Mouse (Mus musculus): ENCODE measurements around the gene Trp53bp2.
A peak's percentile ranks its signal among the peaks of the same experiment; 100 is the strongest.

Trp53bp2 gene

DNA sequence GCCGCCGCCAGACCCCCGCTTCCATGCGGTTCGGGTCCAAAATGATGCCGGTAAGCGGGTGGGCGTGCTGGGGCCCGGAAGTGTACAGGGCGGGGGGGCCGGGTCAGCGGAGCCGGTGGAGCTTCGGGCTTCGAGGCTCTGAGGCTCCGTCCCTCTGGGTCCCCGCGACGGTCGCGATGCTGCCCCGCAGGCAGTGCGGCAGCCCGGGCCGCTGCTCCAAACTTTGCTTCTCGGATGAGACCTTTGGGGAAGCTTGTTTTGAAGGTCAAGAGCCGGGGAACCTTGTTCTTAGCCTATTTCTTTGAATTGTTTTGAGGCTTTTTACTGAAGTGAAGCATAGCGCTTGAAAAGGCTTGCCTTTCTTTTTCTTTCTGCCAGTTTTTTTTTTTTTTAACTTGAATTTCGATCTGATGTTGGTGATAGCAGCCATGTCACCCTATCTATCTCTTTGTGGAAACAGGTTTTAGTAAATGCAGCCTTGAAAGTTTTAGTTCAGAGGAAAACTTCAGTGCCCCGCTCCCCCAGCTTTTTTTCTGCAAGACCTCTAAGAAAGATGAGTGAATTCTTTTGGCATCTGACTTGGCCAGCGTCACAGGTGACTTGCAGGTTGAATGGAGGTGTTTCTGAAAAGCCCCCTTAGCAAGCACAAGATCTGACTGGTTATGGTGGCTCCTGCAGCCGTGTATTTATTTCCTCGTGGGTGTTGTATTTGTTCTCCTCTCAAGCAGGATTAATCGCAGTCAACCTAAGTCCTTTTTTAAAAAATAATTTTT is 615 bp downstream of the Trp53bp2 start:
- peak; percentile 11 to 16 for DNase-seq

DNA sequence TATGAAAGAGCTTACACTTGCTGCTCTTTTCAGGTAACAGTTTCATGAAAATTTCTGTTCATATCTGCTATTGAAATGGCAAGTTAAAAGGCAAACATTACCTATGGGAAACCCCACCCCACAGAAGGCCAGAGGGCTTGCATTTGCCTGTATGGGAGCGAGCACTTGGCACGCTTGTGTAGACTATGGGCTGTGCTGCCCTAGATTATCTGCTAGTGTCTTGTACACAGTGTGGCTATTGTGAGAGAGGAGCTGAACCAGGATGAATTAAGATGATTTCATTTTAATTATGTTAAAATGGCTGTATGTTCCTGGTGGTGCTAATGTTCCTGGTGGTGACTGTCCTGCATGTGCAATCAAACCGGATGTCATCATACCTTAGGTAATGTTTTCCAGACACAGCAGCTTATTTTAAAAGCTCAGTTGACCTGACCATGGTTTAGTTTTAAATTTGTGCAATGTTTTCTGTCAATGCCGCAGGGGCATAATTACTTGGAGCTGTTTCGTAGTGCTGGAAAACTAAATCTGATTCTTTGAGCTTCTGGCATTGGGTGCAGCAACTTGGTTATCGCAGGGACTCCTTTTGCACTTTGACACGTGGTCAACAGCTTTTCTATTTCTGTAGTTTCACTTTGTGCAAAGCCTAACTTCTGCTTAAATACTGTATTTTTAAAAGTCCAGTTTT is 3.8 kb downstream of the Trp53bp2 start:
- DNase-seq: no peak

DNA sequence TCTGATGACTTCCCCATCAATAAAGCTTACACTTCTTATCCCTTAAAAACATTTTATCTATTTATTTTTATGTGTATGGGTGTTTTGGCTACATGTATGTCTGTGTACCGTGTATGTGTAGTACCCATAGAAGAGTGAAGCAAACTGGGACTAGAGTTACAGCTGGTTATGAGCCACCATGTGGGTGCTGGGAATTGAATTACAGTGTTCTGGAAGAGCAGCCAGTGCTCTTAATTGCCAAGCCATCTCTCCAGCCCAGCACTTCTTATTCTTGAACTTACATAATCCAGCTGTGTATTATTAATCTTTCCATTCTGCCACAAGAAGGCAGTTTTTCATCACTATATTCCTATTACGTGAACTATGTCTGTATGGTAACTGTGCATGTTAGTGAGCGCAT is 10.5 kb downstream of the Trp53bp2 start:
- DNase-seq: no peak

DNA sequence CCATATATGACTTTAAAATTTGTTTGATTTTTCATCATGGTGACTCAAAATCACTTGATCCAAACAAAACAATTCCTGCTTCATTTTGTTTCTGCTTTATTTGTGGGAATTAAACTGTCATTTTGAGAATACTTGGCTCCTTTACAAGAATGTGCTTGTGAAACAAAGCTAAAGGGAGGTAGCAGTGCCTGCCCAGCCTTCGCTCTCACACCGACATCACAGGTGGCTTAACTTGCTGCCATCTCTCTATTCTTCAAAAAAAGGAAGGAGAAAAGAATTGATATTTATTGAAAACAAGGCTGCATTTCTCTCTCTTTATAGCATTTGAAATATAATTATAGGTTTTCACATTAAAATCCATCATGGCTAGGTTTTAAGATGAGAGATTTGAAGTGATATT is 15.3 kb downstream of the Trp53bp2 start:
- no peak for DNase-seq

DNA sequence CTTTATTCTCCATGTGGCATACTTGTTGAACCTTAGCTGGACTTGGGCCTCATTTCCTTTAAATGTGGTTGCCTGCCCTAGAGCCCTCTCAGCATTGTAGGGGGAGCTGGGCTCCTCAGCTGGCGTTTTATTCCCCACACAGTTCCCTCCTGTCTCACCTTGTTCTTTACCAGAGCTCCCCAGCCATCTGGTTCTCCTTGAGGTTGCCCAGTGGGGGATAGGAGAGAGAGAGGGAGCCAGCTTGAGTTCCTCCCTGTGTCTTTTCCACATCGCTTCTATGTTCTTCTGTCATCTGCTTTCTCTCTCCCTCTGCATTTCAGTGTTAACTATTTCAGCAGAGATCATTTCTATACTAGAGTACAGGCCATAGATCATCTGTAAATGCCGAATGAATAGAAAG is 16.2 kb downstream of the Trp53bp2 start:
- no peak for DNase-seq

DNA sequence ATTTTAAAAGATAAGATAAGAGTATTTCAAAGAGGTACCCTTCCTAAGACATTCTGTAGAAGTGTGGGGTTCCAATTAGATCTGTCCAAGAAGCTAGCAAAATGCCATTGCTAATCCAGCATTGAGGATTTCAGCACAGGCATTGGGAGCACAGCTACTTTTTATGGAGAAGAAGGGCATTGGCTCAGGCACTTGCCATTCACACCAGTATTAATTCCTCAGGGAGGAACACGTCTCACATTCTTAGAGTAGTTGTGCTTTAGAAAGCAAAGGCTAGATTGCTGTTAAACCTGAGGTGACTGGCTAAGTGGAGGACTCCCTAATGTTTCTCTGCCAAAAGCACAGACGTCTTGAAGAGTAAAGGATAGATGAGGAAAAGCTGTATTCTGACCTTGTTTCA is 17.5 kb downstream of the Trp53bp2 start:
- DNase-seq: no peak

DNA sequence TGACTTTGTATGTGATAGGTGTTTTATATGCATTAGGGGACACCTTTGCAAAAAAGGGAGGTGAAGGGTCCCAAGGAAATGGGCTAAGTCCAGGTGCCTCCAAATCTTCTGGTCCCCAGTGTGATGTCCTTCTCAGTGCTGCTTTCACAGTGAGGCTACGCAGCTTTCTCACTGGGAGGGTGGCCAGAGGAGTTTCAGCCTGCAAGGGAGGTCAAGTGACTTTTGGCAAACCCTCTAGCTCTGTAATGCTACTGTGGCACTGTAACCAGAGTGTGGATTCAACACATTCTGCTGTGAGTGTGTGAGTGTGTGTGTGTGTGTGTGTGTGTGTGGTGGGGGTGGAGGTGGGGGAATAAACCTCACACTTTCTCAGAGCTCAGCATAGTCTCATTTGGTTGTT is 18.5 kb downstream of the Trp53bp2 start:
- no peak for DNase-seq

DNA sequence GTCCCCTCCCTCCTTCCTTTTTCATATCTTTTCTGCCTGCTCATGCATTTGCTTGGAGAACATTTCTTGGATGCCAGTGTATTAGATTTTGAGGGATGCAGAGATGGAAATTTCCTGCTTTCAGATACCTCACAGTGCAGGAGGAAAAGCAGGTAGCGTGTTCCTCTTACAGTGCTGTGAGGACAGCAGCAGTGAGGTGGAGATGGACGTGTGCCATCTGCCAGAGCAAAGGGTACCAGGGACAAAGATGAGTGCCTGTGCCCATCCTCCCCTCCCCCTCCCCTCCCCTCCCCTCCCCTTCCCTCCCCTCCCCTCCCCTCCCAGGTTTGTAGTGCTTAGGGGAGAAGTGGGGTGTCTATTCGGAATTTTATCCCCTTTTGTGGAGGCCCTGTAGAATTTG is 20.9 kb downstream of the Trp53bp2 start:
- DNase-seq: no peak

DNA sequence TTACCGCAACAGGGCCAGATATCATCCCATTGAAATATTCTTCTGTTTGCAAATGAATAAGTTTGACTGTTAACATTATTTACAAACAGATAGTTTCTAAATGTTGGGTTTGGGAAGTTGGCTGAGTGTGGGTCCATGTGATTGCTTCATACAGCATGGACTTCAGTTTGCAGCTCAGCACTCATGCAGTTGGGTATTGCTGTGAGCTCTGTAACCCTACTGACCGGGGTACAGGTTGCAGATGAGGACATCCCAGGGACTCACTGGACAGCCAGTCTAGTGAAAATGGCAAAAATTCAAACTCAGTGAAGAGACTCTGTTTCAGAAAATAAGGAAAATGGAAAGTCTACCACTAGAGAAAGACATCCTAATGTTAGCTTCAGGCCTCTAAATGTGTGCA is 21.7 kb downstream of the Trp53bp2 start:
- DNase-seq: no peak

DNA sequence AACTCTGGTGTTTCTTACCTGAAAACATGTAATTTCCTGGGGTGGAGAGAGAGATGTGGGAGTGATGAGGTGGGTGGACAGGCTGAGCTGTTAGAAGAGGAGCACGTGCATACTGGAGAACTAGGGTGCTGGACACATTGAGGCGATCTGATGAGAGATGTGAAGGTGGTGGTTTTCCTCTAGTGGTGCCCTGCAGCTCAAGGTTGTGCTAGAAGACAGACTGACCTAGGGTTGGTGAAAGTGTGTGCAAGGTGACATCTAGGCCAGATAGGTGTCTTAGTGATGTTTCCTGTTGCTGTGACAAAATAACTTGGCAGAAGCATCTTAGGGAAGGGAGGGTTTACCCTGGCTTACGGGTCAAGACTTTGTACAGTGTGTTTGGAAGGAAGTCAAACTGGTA is 23.1 kb downstream of the Trp53bp2 start:
- DNase-seq: no peak

DNA sequence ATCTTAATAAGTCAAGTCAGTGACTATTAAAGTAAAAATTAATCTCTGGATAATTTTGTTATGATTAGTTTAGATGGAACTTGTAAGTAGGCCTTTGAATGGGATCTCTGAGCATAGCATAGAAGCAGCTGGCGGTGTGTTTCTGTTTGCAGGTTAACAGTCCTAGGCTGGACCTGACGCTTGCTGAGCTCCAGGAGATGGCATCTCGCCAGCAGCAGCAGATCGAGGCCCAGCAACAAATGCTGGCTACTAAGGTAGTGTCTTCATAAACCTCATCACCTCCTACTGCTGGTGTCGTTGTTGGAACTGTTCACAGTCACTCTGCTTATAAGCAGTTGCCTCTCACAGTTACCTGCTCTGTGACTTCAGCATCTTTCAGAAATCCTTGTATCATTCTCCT is 27.8 kb downstream of the Trp53bp2 start:
- no peak for DNase-seq

DNA sequence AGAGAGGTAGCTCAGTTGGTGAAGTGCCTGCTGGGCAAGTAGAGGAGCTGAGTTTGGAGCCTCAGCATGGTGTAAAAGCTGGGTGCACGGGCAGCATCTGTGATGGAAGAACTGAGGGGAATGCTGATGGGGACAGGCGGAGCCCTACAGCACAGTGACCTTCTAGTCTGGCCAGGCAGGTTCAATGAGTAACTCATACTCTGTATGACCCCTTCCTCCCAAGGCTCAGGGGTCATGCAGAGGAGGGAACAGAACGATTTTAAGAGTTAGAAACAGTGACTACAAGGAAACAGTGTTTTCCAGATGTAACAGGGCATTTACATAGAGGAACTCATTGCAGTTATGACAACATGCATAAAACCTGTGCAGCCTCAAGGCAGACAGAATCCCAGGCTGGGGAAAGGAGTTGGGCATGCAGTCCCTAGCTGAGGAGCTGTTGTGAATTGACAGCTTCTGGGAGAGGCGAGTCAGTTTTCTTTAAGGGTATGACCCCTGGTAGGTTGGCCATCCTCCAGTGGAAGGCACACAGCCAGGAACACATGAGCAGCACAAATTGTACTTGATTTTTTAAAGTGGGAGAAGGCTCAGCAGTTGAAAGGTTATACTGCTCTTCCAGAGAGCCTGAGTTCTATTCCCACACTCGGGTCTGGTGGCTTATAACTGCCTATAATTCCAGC is 30.7 kb downstream of the Trp53bp2 start:
- no peak for DNase-seq

DNA sequence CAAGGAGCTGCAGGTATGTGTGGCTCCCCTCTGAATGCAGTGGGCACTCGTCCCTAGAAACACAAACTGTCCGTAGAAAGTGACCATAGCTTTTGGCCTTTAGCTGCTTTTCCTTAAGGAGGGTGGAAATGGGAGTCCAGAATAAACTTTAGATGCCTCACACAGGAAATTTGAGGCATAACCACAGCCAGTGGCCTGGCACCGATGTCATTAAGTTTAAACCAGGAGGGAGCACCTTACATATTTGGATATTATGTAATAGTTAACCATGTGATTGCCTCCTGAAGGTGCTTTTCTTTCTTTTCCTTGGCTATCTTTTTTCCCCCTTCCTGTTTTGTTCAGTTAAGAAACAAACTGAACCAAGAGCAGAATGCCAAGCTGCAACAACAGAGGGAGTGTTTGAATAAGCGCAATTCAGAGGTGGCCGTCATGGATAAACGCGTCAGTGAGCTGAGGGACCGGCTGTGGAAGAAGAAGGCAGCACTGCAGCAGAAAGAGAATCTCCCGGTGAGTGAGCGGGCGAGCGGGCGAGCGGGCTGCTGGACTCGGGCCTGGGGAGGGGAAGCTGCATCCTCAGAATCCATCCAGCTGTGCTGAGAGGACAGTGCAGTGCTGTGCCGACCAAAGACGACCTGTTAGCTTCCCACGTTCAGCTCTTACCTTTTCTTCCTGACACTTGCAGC is 33.0 kb downstream of the Trp53bp2 start:
- DNase-seq: no peak

DNA sequence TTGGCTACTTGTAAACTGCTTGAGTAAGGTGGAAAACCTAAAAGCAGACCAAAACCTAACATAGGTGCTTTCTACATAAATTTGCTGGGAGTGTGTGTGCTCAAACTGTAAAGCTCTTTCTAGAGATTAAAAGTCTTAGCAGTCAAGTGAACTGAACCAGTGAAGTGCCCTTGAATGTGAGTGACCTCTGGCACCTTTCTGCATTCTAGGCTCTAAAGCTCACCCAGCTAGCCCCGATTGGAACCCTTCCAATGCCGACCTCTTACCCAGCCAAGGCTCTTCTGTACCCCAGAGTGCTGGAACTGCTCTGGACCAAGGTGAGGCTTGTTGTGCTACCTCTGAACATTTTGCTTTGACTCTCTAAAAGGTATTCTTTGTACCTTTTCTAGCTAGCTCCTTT is 35.1 kb downstream of the Trp53bp2 start:
- no peak for DNase-seq

DNA sequence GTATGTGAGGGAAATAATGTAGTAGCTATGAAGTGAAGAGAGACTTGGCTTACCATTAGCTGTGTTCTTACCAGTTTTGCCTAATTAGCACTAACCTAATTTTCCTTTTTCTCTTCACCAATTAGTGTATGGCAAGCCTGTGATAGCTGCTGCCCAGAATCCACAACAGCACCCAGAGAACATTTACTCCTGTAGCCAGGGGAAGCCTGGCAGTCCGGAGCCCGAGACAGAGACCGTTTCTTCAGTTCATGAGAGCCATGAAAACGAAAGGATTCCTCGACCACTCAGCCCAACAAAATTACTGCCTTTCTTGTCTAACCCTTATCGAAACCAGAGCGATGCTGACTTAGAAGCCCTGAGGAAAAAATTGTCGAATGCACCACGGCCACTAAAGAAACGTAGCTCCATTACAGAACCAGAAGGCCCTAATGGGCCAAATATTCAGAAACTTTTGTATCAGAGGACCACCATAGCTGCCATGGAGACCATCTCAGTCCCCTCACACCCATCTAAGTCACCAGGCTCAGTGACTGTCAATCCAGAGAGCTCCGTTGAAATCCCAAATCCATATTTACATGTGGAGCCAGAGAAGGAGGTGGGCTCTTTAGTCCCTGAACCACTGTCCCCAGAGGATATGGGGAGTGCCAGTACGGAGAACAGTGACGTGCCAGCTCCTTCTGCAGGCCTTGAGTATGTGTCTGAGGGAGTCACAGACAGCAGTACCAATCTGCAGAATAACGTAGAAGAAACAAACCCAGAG is 39.5 kb downstream of the Trp53bp2 start:
- no peak for DNase-seq

DNA sequence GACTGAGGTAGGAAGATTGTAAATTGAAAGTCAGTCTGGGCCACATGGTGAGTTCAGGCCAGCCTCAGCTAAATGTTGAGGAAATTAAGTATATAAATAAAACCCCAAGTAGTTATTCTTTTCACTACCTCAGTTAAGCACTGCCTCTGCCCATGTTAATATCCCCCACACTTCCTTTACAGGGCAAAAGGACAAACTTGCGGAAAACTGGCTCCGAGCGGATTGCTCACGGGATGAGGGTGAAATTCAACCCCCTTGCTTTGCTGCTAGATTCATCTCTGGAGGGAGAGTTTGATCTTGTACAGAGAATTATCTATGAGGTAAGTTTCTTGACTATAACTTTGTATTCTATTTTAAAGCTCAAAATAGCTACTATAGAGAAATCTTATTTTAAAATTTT is 43.5 kb downstream of the Trp53bp2 start:
- DNase-seq: no peak

DNA sequence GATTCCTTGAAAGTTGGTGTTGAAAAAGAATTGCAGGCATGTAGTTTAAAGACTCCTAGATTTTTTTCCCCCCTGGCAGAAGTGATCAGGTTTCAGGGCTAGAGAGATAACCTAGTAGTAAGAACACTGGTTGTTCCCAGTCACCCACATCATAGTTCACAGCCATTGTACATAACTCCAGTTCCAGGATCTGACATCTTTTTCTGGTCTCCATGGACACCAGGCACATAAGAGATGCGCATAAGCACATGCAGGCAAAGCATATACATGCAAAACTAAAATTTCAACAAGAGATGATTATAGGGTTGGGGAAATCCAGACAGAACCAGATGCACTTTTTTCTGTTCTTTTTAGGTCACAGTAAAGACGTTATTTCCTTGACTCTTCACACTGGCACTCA is 46.1 kb downstream of the Trp53bp2 start:
- DNase-seq: no peak

DNA sequence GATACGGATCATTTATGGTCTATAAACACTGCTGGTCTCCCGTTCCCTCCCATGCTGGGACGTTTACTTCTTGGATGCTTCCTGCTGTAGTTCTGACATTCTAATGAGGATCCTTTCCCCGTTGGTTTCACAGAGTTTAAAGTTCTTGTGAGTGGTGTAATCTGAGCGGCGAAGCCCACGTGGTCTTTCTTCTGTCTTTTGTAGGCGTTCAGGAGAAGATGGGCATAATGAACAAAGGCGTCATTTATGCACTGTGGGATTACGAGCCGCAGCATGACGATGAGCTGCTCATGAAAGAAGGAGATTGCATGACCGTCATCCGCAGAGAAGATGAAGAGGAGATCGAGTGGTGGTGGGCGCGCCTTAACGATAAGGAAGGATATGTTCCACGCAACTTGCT is 49.6 kb downstream of the Trp53bp2 start:
- DNase-seq: no peak

DNA sequence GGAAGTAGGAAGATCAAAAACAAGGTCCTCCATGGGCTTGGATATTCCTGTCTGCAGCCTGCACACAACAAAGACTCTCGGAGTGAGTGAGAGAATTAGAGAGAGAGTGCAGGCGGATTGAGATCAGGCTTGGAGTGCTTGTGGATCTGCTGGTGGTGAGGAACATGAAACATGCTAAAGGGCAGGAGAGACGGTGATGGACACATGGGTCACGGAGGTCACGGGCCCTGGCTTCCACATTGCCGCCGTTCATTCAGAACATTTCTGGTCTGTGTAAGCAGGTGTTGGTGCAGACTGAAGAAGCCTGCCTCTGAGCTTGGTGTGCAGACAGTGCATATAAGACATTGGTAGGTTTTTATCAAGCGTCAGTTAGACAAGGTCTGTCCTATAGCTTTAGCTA is 50.5 kb downstream of the Trp53bp2 start:
- DNase-seq: no peak

DNA sequence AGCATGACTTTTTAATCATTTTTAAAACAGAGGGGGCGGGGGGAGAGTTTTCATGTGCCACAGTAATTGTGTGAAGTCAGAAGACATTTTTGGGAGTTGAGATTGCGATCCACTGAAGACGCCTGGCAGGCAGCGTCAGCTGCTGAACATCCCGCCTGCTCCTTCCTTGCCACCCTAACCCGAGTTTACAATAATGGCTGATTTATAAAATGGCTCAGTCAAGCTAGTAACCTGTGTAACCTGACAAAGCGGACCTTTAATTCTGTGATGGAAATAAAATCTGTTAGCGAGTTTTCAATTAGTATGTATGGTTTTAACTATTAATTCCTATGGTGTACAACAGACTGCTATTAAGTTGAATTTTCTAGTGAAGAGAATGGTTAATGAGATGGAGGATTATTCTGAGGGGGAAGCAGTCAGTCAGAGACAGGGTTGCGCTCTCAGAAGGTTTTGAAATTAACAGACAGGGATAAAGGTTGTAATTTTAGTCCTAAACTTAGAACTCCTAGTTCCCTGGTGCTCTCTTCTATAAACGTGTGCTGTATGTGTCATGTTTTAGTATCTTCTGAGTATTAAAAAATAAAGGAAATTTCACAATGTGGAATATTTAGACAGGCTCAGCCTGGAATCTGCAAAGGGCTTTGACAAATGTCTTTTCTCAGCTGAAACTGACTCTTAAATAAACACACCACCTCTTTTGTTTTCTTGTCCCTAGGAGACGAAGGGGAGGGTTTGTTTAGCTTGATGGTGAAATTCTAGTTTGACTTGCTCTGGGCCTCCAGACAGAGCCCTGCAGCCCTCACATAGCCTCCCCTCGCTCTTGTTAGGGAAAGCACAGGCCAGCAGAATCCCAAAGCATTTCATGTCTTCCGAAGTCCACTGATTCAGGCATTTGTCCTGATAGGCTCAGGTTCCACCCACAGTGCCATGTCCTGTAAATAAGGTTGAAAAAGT is 51.6 kb downstream of the Trp53bp2 start:
- DNase-seq: no peak

DNA sequence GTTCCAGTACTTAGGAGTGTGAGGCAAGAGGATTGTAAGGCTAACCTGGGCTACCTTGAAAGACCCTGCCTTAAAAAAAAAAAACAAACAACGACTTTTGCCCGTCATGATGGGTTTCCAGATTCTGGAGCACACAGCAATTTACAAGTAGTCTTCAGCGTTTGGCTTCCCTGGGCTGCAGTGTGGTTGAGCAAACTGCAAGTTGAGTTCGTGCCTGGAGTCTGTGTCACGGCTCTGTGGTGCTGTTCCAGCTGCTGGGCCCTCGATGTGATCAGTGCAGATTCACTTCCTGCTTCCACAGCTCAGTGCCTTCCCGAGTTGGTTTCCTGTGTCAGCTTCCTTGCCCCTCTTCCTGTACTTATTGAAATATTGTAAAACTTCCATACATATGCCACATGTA is 52.3 kb downstream of the Trp53bp2 start:
- no peak for DNase-seq

DNA sequence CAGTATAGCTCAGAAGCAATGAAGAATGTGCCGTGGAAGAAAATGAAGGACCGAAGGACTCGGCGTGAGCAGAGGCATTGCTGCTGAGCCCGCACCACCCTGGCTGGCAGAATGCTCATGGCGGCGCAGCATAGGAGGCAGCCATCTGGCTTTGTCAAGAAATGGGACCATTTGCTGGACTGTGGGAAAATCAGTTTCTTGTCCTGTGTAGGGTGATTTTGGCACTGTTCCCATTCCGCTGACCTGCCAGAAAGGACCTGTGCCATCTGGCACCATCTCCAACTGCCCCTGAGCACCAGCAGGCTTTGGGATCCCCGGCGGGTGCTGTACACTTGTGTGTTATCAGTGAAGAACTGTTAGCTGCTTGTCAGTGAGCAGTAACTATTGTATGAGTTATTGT is 52.8 kb downstream of the Trp53bp2 start:
- no peak for DNase-seq

All from thymus, postnatal 36 days (tissue).